ENCODE assay signal across 10 mouse cellular contexts in genomic region chr8:119496848-119497247, GRCm38 (mm10). TPM values are rescaled to one million over a fixed set of nuclear protein-coding genes. Genes with fewer than 3 reads are reported as not detected.
A peak's percentile ranks its signal among the peaks of the same experiment; 100 is the strongest.
DNase-seq lines count a peak whose midpoint lies in the region; ATAC-seq and TF ChIP-seq lines count a peak whose summit lies in the region.
"Had no signal": no experiment of that assay in that cellular context is flagged by ENCODE, and none has a peak within 500 bp of the region (broad histone marks: within the 10 kb centered on the region; RNA-seq: fewer than 3 reads in every experiment).

No protein-coding gene starts in this region.

- 18% methylated on average over 6 of the region's 6 CpGs for WGBS in small intestine, adult 2 months

- H3K4me3 ChIP-seq in small intestine, adult 2 months (ENCODE audit: low read depth, low read length), result no peak overlapping the region
- H3K4me3 ChIP-seq: heart, embryonic 13.5 days; midbrain, embryonic 12.5 days had no signal

- no peak overlapping the region for H3K27ac ChIP-seq in small intestine, adult 2 months (ENCODE audit: insufficient read depth, low read depth, low read length)
- H3K27ac ChIP-seq: heart, embryonic 13.5 days; midbrain, embryonic 12.5 days had no signal

- H3K36me3 ChIP-seq in small intestine, adult 2 months (ENCODE audit: control insufficient read depth, insufficient read depth, low read length), result no peaks in the 10 kb centered on the region
- H3K36me3 ChIP-seq: heart, embryonic 13.5 days; midbrain, embryonic 12.5 days had no signal

- intact Hi-C loops in gastrocnemius, postnatal 14 days (cut with DNase I; ENCODE audit: low total_unique reads), result loop anchor here (5.0 to 10.0 kb wide), 2 partner anchors 50 to 82 kb away; partner anchors contain the start of gene Necab2

- TF ChIP-seq CTCF in small intestine, adult 2 months (IDR thresholded peaks at IDR 0.05; ENCODE audit: extremely low read depth, insufficient read length, insufficient replicate concordance, low read depth, low read length), result peak; percentile 83; the same call in 1 of the 2 replicates

- TF ChIP-seq POLR2A in small intestine, adult 2 months (IDR thresholded peaks at IDR 0.05; ENCODE audit: low read depth, low read length), result no peak

- peak; percentile 59; the same call in 1 of the 2 replicates for ATAC-seq in granulocyte monocyte progenitor cell, adult 5-6 weeks (replicated peaks; ENCODE audit: poor library complexity, severe bottlenecking)

- H3K27me3 ChIP-seq in small intestine, adult 2 months (ENCODE audit: control insufficient read depth, insufficient read depth, low read length), result no peaks in the 10 kb centered on the region

- peak; percentile 39 for DNase-seq in gastrocnemius, adult 18-20 months (ENCODE audit: low spot score)
- DNase-seq in gastrocnemius, postnatal 14 days, result no peak
- peak; percentile 33 for DNase-seq in 3T3-L1 (ENCODE audit: low read depth, low spot score)
- peak; percentile 83 for DNase-seq in ZHBTc4 (ENCODE audit: low read depth, low spot score)
- DNase-seq in layer of hippocampus, adult 9-11 months, result peak; percentile 27
- no peak for DNase-seq in c-Kit-positive CD71-positive TER-119-positive erythroid progenitor cells, embryonic 14.5 days (ENCODE audit: low spot score)

- H3K4me1 ChIP-seq in small intestine, adult 2 months (ENCODE audit: control insufficient read depth, insufficient read depth, insufficient read length, low read length), result peaks cover 3% of the 10 kb centered on the region

RNA-seq across cellular contexts. Expression of gene Slc38a8, which starts 4.7 kb away (rescaled TPM):
- total RNA-seq in gastrocnemius, adult 18-20 months (2021), result not detected
- total RNA-seq in gastrocnemius, postnatal 14 days (2021), result not detected
- total RNA-seq in granulocyte monocyte progenitor cell, adult 5-6 weeks (2014; fragmentation: Nextera tagmentation), result not detected in 2 replicates
- not detected in 2 replicates for total RNA-seq in granulocyte monocyte progenitor cell, adult 5-6 weeks (2017)
- 0.36 and 0.68 TPM in 2 replicates for polyA plus RNA-seq in small intestine, adult 2 months (2012; rRNA removed)
- polyA plus RNA-seq: heart, embryonic 13.5 days had no signal

RNA-seq across cellular contexts. Expression of gene Necab2, which starts 50.3 kb away (rescaled TPM):
- under 1 TPM in 1 of 2 experiments, not detected in 1; 0.16 TPM for total RNA-seq in gastrocnemius, adult 18-20 months (2021)
- under 1 TPM; 0.33 to 0.59 TPM for total RNA-seq in gastrocnemius, postnatal 14 days (2021)
- total RNA-seq in granulocyte monocyte progenitor cell, adult 5-6 weeks (2014; fragmentation: Nextera tagmentation), result not detected in 2 replicates
- total RNA-seq in granulocyte monocyte progenitor cell, adult 5-6 weeks (2017), result not detected in 2 replicates
- 0.44 and 0.72 TPM in 2 replicates for polyA plus RNA-seq in small intestine, adult 2 months (2012; rRNA removed)

Comparison
In these comparisons a context has a peak if more than half of its experiments do, and no peak if none do; other contexts are left out.
1. DNase-seq: peak in gastrocnemius, adult 18-20 months (single experiment), 3T3-L1 (single experiment), ZHBTc4 (single experiment) and layer of hippocampus, adult 9-11 months (single experiment); none in gastrocnemius, postnatal 14 days (single experiment) and c-Kit-positive CD71-positive TER-119-positive erythroid progenitor cells, embryonic 14.5 days (single experiment).